Mouse (Mus musculus): ENCODE measurements at regions not wholly inside any gene's neighbourhood (a gene's known extent, or its start where the extent isn't known, plus 50 kb on each side); places are given as distances from the start of the nearest gene placed in this dataset.

GRCm38 (mm10) chr1:51649963-51650652, 171.9 kb upstream of the Nabp1 start:
- ATAC-seq (ENCODE audit: insufficient read depth): peak; percentile 89

GRCm38 (mm10) chr1:51647955-51648354, 169.7 kb upstream of the Nabp1 start:
- Histone ChIP-seq H3K9me3 (ENCODE audit: low read depth, low read length) (no peaks in the 10 kb centered on the region), H3K9ac (no peak overlapping the region), H3K27ac (ENCODE audit: low read depth) (no peak overlapping the region), H3K4me3 (ENCODE audit: low read depth, low read length) (no peak overlapping the region), H3K36me3 (ENCODE audit: insufficient read depth) (no peaks in the 10 kb centered on the region), H3K4me1 (ENCODE audit: insufficient read depth) (peaks cover 21% of the 10 kb centered on the region), H3K4me2 (no peak overlapping the region), H3K27me3 (ENCODE audit: insufficient read depth, low read length) (no peaks in the 10 kb centered on the region)
- ATAC-seq (ENCODE audit: insufficient read depth) (no peak), DNase-seq (no peak)
- 62% methylated on average over 2 of the region's 2 CpGs for WGBS
- TF ChIP-seq CTCF (IDR thresholded peaks at IDR 0.05; ENCODE audit: low read depth): no peak

More at GRCm38 (mm10) chr1:51649963-51650652, 171.9 kb upstream of the Nabp1 start:
- Histone ChIP-seq H3K36me3 (ENCODE audit: insufficient read depth) (no peaks in the 10 kb centered on the region), H3K4me1 (ENCODE audit: insufficient read depth) (peaks cover 15% of the 10 kb centered on the region), H3K4me2 (peak overlapping the region; percentile 27; the same call in 1 of the 2 replicates), H3K9ac (no peak overlapping the region), H3K27me3 (ENCODE audit: insufficient read depth, low read length) (no peaks in the 10 kb centered on the region), H3K27ac (ENCODE audit: low read depth) (peak overlapping the region; percentile 46; the same call in 1 of the 2 replicates), H3K4me3 (ENCODE audit: low read depth, low read length) (no peak overlapping the region), H3K9me3 (ENCODE audit: low read depth, low read length) (no peaks in the 10 kb centered on the region)
- DNase-seq: no peak
- 22% methylated on average over 4 of the region's 4 CpGs for WGBS
- TF ChIP-seq CTCF (IDR thresholded peaks at IDR 0.05; ENCODE audit: low read depth): no peak

- 14% methylated on average over 2 of the region's 2 CpGs for WGBS
- H3K36me3 ChIP-seq (ENCODE audit: insufficient read depth): no peaks in the 10 kb centered on the region
- H3K4me2 ChIP-seq: no peak overlapping the region
- no peaks in the 10 kb centered on the region for H3K27me3 ChIP-seq (ENCODE audit: insufficient read depth, low read length)
- peak; percentile 87 for TF ChIP-seq CTCF (IDR thresholded peaks at IDR 0.05; ENCODE audit: low read depth)
- H3K4me3 ChIP-seq (ENCODE audit: low read depth, low read length): no peak overlapping the region
- ATAC-seq (ENCODE audit: insufficient read depth): no peak
- H3K4me1 ChIP-seq (ENCODE audit: insufficient read depth): peaks cover 14% of the 10 kb centered on the region
- no peak overlapping the region for H3K27ac ChIP-seq (ENCODE audit: low read depth)
- peak; percentile 90 for DNase-seq
- no peaks in the 10 kb centered on the region for H3K9me3 ChIP-seq (ENCODE audit: low read depth, low read length)
- no peak overlapping the region for H3K9ac ChIP-seq
Measured at GRCm38 (mm10) chr1:51644399-51644798, 166.2 kb upstream of the Nabp1 start.

- WGBS: 17% methylated on average over 3 of the region's 3 CpGs
- Histone ChIP-seq H3K9me3 (ENCODE audit: low read depth, low read length) (no peaks in the 10 kb centered on the region), H3K4me3 (ENCODE audit: low read depth, low read length) (no peak overlapping the region), H3K4me2 (no peak overlapping the region), H3K27me3 (ENCODE audit: insufficient read depth, low read length) (no peaks in the 10 kb centered on the region), H3K36me3 (ENCODE audit: insufficient read depth) (no peaks in the 10 kb centered on the region), H3K27ac (ENCODE audit: low read depth) (no peak overlapping the region), H3K9ac (no peak overlapping the region), H3K4me1 (ENCODE audit: insufficient read depth) (peaks cover 14% of the 10 kb centered on the region)
- TF ChIP-seq CTCF (IDR thresholded peaks at IDR 0.05; ENCODE audit: low read depth): no peak
- peak; percentile 18 for DNase-seq
- no peak for ATAC-seq (ENCODE audit: insufficient read depth)
Measured at GRCm38 (mm10) chr1:51643640-51644039, 165.4 kb upstream of the Nabp1 start.

GRCm38 (mm10) chr1:51638519-51639302, 160.5 kb upstream of the Nabp1 start:
- 40% methylated on average over 6 of the region's 6 CpGs for WGBS
- Histone ChIP-seq H3K4me2 (no peak overlapping the region), H3K27me3 (ENCODE audit: insufficient read depth, low read length) (no peaks in the 10 kb centered on the region), H3K27ac (ENCODE audit: low read depth) (no peak overlapping the region), H3K4me1 (ENCODE audit: insufficient read depth) (peaks cover 6% of the 10 kb centered on the region; the same call in 1 of the 2 replicates), H3K4me3 (ENCODE audit: low read depth, low read length) (no peak overlapping the region), H3K9me3 (ENCODE audit: low read depth, low read length) (no peaks in the 10 kb centered on the region), H3K9ac (no peak overlapping the region), H3K36me3 (ENCODE audit: insufficient read depth) (no peaks in the 10 kb centered on the region)
- ATAC-seq (ENCODE audit: insufficient read depth) (no peak), DNase-seq (peak; percentile 27)
- TF ChIP-seq CTCF (IDR thresholded peaks at IDR 0.05; ENCODE audit: low read depth): peak; percentile 45; the same call in 1 of the 2 replicates

- Histone ChIP-seq H3K4me3 (ENCODE audit: low read depth, low read length) (no peak overlapping the region), H3K9me3 (ENCODE audit: low read depth, low read length) (no peaks in the 10 kb centered on the region), H3K4me1 (ENCODE audit: insufficient read depth) (no peaks in the 10 kb centered on the region), H3K9ac (no peak overlapping the region), H3K4me2 (no peak overlapping the region), H3K27me3 (ENCODE audit: insufficient read depth, low read length) (no peaks in the 10 kb centered on the region), H3K27ac (ENCODE audit: low read depth) (no peak overlapping the region), H3K36me3 (ENCODE audit: insufficient read depth) (no peaks in the 10 kb centered on the region)
- ATAC-seq (ENCODE audit: insufficient read depth): no peak
- 52% methylated on average over 7 of the region's 7 CpGs for WGBS
- no peak for DNase-seq
- TF ChIP-seq CTCF (IDR thresholded peaks at IDR 0.05; ENCODE audit: low read depth): no peak
Measured at GRCm38 (mm10) chr1:51635881-51636515, 157.8 kb upstream of the Nabp1 start.

- Histone ChIP-seq H3K4me3 (ENCODE audit: low read depth, low read length) (no peak overlapping the region), H3K4me2 (no peak overlapping the region), H3K36me3 (ENCODE audit: insufficient read depth) (no peaks in the 10 kb centered on the region), H3K27ac (ENCODE audit: low read depth) (no peak overlapping the region), H3K27me3 (ENCODE audit: insufficient read depth, low read length) (no peaks in the 10 kb centered on the region), H3K4me1 (ENCODE audit: insufficient read depth) (no peaks in the 10 kb centered on the region), H3K9ac (no peak overlapping the region), H3K9me3 (ENCODE audit: low read depth, low read length) (no peaks in the 10 kb centered on the region)
- no peak for ATAC-seq (ENCODE audit: insufficient read depth)
- DNase-seq: no peak
- no peak for TF ChIP-seq CTCF (IDR thresholded peaks at IDR 0.05; ENCODE audit: low read depth)
- 58% methylated on average over 5 of the region's 5 CpGs for WGBS
Measured at GRCm38 (mm10) chr1:51633795-51634194, 155.6 kb upstream of the Nabp1 start.
